Mouse (Mus musculus) stomach, postnatal 0 days (tissue): ENCODE measurements around the gene Unc50. TPM values are rescaled to one million over a fixed set of nuclear protein-coding genes. Genes with fewer than 3 reads are reported as not detected.
A peak's percentile ranks its signal among the peaks of the same experiment; 100 is the strongest.

Source experiments
- ATAC-seq: fragments of 200-750 bp; cut with Nextera tagmentation; 2 replicates; pipeline ENCODE4 v1.8.0; 2017; ENCODE audit not compliant: low FRiP score, low TSS enrichment
- DNase-seq: peaks from one replicate; pipeline ENCODE4 v3.0.0-alpha.2; 2016; ENCODE audit warnings: low spot score
- H3K27ac ChIP-seq: fragments of 300-500 bp; sonication (generic); replicated peaks from 2 replicates; pipeline ENCODE4 v1.5.1; 2014; ENCODE audit warnings: mild to moderate bottlenecking, control low read depth
- H3K27me3 ChIP-seq: fragments of 300-500 bp; sonication (generic); 2 replicates; pipeline ENCODE4 v1.6.1; 2014; ENCODE audit warnings: low read length; ENCODE audit not compliant: control insufficient read depth, insufficient read depth
- H3K36me3 ChIP-seq: fragments of 300-500 bp; sonication (generic); 2 replicates; pipeline ENCODE4 v1.6.1; 2014; ENCODE audit warnings: low read length, mixed read lengths; ENCODE audit not compliant: control insufficient read depth, insufficient read depth
- H3K4me1 ChIP-seq: fragments of 300-500 bp; sonication (generic); replicated peaks from 2 replicates; pipeline ENCODE4 v1.6.1; 2014; ENCODE audit warnings: antibody characterized with exemption; ENCODE audit not compliant: control insufficient read depth, insufficient read depth
- H3K4me2 ChIP-seq: fragments of 300-500 bp; sonication (generic); replicated peaks from 2 replicates; pipeline ENCODE4 v1.6.1; 2014; ENCODE audit warnings: low read depth, mild to moderate bottlenecking, control low read depth, moderate library complexity
- H3K4me3 ChIP-seq: fragments of 300-500 bp; sonication (generic); 2 replicates; pipeline ENCODE4 v1.5.1; 2014; ENCODE audit warnings: low read depth, low read length, control low read depth
- H3K9ac ChIP-seq: fragments of 300-500 bp; sonication (generic); 2 replicates; pipeline ENCODE4 v1.6.1; 2014; ENCODE audit warnings: mild to moderate bottlenecking, low read length, control low read depth, mixed read lengths
- H3K9me3 ChIP-seq: fragments of 300-500 bp; sonication (generic); 2 replicates; pipeline ENCODE4 v1.6.1; 2016; ENCODE audit warnings: low read length; ENCODE audit not compliant: control insufficient read depth
- CTCF ChIP-seq: IDR thresholded peaks from 2 replicates; pipeline ENCODE4 v1.5.1; 2016; ENCODE audit warnings: antibody characterized with exemption, low read depth, mild to moderate bottlenecking, moderate library complexity
- EP300 ChIP-seq: optimal IDR thresholded peaks from 2 replicates; pipeline ENCODE3; 2016; ENCODE audit warnings: antibody characterized with exemption
- WGBS: fragments of 180-500 bp; shearing (Covaris S2); extraction: QIAGEN DNeasy Blood & Tissue Kit; methylation state at CpG from one replicate; pipeline ENCODE4 v1.1.7; 2014; 5-methylcytosine and 5-hydroxymethylcytosine counted together
- polyA plus RNA-seq: library from polyadenylated mRNA; unstranded; fragments of >200 nt; fragmentation: Nextera tagmentation; extraction: Ambion mirVana; gene quantifications from 2 replicates; pipeline ENCODE4 v1.2.1, GENCODE M21; 2015

Unc50 gene
- polyA plus RNA-seq, 1 experiment from 2014 or later, result 141 TPM

- DNase-seq (no peak), ATAC-seq (no peak)
- Histone ChIP-seq H3K9ac (peak overlapping the region; percentile 47), H3K27me3 (no peaks in the 10 kb centered on the region), H3K27ac (peak overlapping the region; percentile 10), H3K4me1 (0 out of 2 replicates have a peak, but pooled peaks cover 2% of the 10 kb centered on the region), H3K36me3 (no peaks in the 10 kb centered on the region), H3K4me3 (no peak overlapping the region), H3K9me3 (no peaks in the 10 kb centered on the region), H3K4me2 (peak overlapping the region; percentile 31)
- no peak for TF ChIP-seq CTCF
- TF ChIP-seq EP300, result no peak
- 19% methylated on average over 5 of the region's 5 CpGs for WGBS
Measured at GRCm38 (mm10) chr1:37477928-37478327, 48.0 kb downstream of the Unc50 start.

GRCm38 (mm10) chr1:37478416-37478815 lies 48.5 kb downstream of the Unc50 start:
- H3K4me1 ChIP-seq, result 0 out of 2 replicates have a peak, but pooled peaks cover 2% of the 10 kb centered on the region
- TF ChIP-seq EP300 (no peak), CTCF (no peak)
- WGBS, result 33% methylated on average over 7 of the region's 7 CpGs
- peak overlapping the region; percentile 10 for H3K27ac ChIP-seq
- no peak overlapping the region for H3K4me3 ChIP-seq
- H3K9me3 ChIP-seq, result no peaks in the 10 kb centered on the region
- DNase-seq (no peak), ATAC-seq (no peak)
- H3K36me3 ChIP-seq, result no peaks in the 10 kb centered on the region
- H3K27me3 ChIP-seq, result no peaks in the 10 kb centered on the region
- H3K9ac ChIP-seq, result peak overlapping the region; percentile 47; the same call in 1 of the 2 replicates
- peak overlapping the region; percentile 31 for H3K4me2 ChIP-seq

GRCm38 (mm10) chr1:37479074-37479473 lies 49.1 kb downstream of the Unc50 start:
- ATAC-seq (0 out of 2 replicates have a peak, but pooled peaks have one; percentile 30), DNase-seq (peak; percentile 49)
- TF ChIP-seq CTCF, result peak; percentile 69
- no peak for TF ChIP-seq EP300

GRCm38 (mm10) chr1:37479759-37480158 lies 49.8 kb downstream of the Unc50 start:
- no peak for ATAC-seq
- Histone ChIP-seq H3K4me3 (no peak overlapping the region), H3K4me2 (no peak overlapping the region), H3K9ac (no peak overlapping the region), H3K4me1 (0 out of 2 replicates have a peak, but pooled peaks cover 2% of the 10 kb centered on the region), H3K36me3 (no peaks in the 10 kb centered on the region), H3K27ac (no peak overlapping the region), H3K9me3 (no peaks in the 10 kb centered on the region), H3K27me3 (no peaks in the 10 kb centered on the region)
- WGBS, result 71% methylated on average over 8 of the region's 8 CpGs
- TF ChIP-seq CTCF, result no peak
- no peak for TF ChIP-seq EP300
- DNase-seq, result no peak

More at GRCm38 (mm10) chr1:37479074-37479473, 49.1 kb downstream of the Unc50 start:
- no peak overlapping the region for H3K27ac ChIP-seq
- WGBS, result 73% methylated on average over 9 of the region's 9 CpGs
- H3K9me3 ChIP-seq, result no peaks in the 10 kb centered on the region
- H3K4me2 ChIP-seq, result no peak overlapping the region
- no peaks in the 10 kb centered on the region for H3K27me3 ChIP-seq
- no peaks in the 10 kb centered on the region for H3K36me3 ChIP-seq
- H3K4me1 ChIP-seq, result 0 out of 2 replicates have a peak, but pooled peaks cover 2% of the 10 kb centered on the region
- no peak overlapping the region for H3K9ac ChIP-seq
- H3K4me3 ChIP-seq, result no peak overlapping the region

GRCm38 (mm10) chr1:37480731-37481130 lies 50.8 kb downstream of the Unc50 start:
- no peaks in the 10 kb centered on the region for H3K9me3 ChIP-seq
- 80% methylated on average over 6 of the region's 6 CpGs for WGBS
- ATAC-seq, result no peak

GRCm38 (mm10) chr1:37481331-37481730 lies 51.4 kb downstream of the Unc50 start:
- H3K9ac ChIP-seq, result no peak overlapping the region
- 75% methylated on average over 2 of the region's 2 CpGs for WGBS
- no peak for DNase-seq
- ATAC-seq, result no peak
- H3K4me1 ChIP-seq, result 0 out of 2 replicates have a peak, but pooled peaks cover 2% of the 10 kb centered on the region
- H3K4me3 ChIP-seq, result no peak overlapping the region
- TF ChIP-seq CTCF (no peak), EP300 (no peak)
- no peak overlapping the region for H3K27ac ChIP-seq
- H3K9me3 ChIP-seq, result no peaks in the 10 kb centered on the region
- H3K36me3 ChIP-seq, result no peaks in the 10 kb centered on the region; the same call in 1 of the 2 replicates
- no peaks in the 10 kb centered on the region for H3K27me3 ChIP-seq
- H3K4me2 ChIP-seq, result no peak overlapping the region

More at GRCm38 (mm10) chr1:37480731-37481130, 50.8 kb downstream of the Unc50 start:
- Histone ChIP-seq H3K9ac (no peak overlapping the region), H3K27ac (no peak overlapping the region), H3K36me3 (no peaks in the 10 kb centered on the region), H3K27me3 (no peaks in the 10 kb centered on the region), H3K4me3 (no peak overlapping the region), H3K4me2 (no peak overlapping the region), H3K4me1 (0 out of 2 replicates have a peak, but pooled peaks cover 2% of the 10 kb centered on the region)
- no peak for DNase-seq
- TF ChIP-seq EP300, result no peak
- TF ChIP-seq CTCF, result no peak
